Mouse (Mus musculus) brain, adult 2 months (tissue): ENCODE measurements around the gene Utp14b.

Source experiments
- DNase-seq: peaks from one replicate; pipeline ENCODE4 v3.0.0; 2011; ENCODE audit warnings: low read depth, low spot score

Utp14b gene

DNA sequence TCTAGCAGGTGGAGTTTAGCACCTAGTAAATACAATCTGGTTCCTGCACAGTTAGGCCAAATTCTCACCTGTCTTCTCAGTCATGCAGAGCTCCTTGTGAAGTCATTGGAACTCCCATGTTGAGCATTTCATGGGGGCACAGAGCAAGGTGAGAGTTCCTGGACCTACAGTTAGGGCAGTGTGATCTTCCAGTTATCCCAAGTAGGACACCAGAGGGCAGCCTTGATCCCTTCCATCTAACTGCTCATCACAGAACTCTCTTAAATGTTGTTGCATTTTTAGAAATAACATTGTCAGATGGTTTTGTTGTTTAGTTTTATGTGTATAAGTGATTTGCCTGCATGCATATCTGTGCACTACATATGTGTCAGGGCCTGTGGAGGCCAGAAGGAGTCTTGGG lies 29.0 kb downstream of the Utp14b start:
- peak; percentile 64 for DNase-seq

DNA sequence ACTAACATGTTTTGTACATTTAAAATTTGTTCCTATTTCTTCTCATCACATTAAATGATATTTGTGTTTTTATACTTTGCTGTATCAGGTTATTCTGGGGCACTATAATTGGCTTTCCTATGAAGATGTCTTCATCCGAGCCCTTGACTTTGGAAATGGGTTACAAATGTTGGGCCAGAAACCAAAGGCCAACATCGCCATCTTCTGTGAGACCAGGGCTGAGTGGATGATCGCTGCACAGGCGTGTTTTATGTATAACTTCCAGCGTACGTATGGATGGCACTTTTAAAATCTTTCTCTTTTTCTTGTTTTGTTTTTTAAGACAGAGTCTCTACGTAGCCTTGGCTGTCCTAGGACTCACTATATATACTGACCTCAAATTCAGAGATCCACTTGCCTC lies 30.3 kb downstream of the Utp14b start:
- DNase-seq = no peak

DNA sequence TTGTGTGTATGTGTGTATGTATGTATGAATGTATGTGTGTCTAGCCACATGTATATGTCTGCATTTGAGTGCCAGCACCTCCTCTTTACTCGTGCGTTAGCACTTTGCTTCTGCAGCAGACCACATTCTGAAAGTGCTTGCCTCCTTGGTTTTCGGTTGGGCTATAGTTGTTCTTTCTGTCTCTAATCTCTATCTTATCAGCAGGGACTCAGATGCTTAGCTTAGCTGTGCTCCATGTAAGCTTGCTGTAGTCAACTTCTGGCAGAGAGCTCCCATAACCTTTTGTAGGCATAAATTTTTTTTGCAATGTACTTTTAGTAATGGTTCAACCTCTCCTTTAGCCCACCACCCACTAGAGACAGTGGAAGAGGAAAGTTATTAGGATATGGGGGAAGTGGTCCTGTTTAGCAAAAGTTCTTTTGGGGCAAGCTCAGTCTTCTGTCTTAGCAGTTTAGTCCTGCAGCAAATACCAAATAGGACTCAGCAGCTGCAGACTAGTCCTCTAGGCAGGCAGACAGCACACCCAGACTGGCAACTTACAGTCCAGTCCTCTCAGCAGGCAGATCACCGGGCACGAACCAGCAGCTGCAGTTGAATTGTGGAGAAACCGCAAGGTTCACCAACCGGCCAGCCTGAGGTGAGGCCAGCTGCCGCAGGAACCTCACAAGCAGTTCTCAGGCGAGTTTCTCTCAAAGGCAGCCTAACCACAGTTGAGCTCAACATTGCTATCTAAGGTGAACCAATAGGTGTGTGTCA lies 36.8 kb downstream of the Utp14b start:
- no peak for DNase-seq

DNA sequence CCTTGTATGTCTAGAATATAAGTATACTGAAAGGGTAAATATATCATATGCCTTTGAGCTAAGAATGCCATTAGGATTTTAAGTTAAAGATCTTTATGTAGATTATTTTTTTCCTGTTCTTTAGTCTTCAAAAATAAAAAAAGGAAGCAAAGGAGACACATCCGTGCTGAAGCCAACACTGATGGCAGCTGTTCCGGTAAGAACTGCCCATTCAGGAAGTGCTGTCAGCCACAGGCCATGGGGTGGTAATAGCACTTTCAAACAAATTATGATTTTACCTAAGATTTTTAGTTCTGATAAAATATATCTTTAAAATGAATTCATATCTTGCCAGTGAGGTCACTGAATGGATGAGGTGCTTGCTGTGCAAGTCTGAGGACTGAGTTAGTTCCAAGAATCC lies 38.5 kb downstream of the Utp14b start:
- no peak for DNase-seq

DNA sequence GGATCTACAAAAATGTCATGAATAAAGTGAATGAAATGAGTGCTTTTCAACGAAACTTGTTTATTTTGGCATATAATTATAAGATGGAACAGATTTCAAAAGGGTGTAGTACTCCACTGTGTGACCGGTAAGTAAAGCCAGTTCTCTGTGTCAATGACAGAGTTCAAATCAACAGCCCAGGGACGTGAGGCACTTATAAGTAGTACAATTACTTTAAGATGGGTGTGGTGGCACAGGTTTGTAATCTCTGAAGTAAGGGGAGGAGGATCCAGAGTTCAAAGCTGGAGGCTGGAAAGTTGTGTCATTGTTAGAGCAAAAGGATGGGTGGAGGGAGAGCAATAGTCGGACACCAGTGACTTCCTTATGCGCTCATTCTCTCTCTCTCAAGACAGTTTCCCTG lies 39.1 kb downstream of the Utp14b start:
- DNase-seq = no peak

DNA sequence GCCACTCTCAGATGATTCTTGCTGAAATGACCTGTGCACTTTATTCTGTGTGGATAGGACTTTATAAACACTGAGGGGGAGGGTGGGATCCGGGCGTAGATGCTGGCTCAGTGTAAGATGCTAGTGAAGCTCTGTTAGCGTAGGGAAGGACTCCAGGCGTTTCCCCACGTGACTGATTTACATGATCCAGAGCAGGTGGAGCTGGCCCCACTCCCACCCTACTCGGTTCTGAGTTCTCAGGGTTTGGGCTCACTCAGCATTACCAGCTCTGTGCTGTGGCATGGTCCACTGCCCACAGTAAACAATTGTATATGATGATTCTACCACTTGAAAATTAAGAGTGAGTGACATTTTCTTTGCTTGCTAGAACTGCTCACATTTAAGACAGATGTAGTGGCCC lies 40.3 kb downstream of the Utp14b start:
- DNase-seq = no peak

DNA sequence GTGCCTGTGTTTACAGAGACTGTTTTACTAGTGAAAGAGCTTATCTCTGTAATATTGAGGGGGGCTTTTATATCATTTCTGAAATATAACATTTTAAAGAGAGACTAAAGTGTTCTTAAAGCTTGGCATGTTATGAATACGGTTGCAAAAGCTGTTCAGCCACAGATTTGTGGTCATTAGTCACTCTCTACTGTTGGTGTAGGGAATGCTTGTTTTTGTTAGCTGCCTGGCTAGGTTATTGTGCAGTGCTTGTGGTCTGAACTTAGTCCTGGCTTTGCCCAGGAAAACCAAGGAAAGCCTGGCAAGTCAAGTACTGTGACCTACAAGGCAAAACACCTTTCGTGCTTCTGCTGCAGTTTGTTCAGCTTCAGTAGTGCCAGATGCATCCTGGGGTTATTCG lies 43.9 kb downstream of the Utp14b start:
- DNase-seq = no peak

DNA sequence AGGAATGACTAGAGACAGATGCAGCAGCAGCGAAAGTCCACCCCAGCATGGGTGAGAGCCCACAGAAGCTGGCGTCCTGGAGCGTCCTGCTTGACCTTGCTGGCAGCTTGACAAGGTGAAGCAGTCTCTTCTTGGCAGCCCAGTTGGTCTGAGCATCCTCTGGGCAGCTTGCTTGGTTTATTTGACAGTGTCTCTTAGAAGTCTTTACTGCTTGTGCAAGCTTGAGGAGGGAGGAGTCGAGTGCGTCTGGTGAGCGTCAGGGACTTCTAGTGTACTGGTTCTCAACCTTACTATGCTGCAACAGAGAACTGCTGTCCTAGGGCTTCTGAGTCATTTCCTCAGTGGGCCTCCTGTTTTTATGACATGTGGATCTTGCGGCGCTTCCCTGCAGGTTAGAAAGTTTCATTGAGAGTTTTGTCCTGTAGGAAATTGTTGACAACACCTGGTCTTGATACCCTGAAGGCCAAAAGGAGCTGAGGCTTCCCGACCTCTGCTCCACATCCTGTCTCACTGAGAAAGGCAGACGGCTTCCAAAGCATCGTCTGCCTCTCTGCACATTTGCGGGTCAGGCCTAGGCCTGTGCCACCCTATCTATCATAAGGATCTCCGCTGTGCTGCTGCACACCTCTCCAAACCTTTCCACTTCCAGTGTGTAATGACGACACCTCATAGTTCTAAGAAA lies 44.6 kb downstream of the Utp14b start:
- DNase-seq = no peak

DNA sequence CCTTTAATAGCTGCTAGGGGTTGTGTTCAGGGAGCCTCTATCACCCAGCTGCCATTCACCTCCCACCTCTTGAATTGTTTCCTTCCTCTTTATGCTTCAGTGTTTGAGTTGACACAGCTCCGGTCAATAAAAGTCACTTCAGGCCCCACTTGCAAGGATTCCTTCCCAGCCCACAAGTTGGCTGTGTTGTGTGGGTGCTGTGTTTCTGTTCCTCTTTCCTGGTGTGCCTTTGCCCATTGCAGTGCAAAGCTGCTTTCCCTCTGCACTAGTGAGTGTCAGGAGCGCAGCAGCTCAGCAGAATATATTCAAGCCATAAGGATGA lies 45.1 kb downstream of the Utp14b start:
- DNase-seq = no peak

DNA sequence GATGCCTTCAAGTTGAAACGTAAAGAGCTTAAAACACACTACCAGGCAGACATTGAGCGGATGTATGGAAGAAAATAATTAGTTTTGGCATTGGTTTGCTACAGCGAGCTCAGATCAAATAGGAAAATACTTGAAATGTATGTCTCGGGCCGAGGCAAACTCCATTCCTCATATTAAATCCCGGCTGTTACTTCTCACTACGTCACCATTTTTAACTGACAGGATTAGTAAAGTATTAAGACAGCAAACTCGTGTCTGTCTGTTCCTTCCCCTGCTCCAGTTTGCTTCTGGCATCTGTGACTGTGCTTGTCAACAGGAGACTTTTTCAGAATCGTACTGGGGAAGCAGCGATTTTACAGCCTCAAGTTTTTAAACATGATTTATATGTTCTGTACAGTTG lies 48.5 kb downstream of the Utp14b start:
- no peak for DNase-seq

DNA sequence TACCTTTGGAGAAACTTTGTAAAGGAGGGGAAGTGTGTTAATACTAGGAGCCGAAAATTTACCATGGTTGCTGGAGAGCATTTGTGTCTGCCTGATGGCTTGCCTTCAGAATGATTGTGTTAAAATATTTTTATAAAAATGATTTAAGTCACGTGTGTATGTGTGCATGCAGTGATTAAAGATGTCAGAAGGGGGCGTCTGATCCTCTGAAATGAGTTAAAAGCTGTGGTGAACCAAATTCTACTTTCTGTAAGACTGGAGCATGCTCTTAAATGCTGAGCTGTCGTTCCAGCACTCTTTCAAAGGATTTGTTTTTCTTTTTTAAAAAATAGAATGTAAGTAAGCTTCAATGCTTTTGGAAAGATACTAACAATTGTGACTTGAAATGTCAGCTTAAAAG lies 49.4 kb downstream of the Utp14b start:
- DNase-seq = peak; percentile 75

DNA sequence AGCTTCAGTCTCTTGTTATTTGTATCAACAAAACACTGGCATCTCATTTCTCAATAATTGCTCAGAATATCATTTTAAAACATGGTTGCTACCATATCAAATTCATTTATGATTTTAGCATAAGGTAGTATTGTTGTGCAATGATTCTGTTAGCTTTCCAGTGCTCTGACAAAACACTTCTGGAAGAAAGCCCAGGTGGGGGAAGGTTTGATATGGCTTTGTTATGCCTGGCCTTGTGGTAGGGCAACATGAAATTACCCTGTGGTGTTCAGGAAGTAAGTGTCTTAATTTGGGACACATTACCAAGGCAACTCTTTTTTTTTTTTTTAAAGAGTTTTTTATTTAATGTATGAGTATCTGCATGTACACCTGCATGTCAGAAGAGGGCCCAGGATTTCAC lies 52.2 kb downstream of the Utp14b start:
- DNase-seq = no peak

DNA sequence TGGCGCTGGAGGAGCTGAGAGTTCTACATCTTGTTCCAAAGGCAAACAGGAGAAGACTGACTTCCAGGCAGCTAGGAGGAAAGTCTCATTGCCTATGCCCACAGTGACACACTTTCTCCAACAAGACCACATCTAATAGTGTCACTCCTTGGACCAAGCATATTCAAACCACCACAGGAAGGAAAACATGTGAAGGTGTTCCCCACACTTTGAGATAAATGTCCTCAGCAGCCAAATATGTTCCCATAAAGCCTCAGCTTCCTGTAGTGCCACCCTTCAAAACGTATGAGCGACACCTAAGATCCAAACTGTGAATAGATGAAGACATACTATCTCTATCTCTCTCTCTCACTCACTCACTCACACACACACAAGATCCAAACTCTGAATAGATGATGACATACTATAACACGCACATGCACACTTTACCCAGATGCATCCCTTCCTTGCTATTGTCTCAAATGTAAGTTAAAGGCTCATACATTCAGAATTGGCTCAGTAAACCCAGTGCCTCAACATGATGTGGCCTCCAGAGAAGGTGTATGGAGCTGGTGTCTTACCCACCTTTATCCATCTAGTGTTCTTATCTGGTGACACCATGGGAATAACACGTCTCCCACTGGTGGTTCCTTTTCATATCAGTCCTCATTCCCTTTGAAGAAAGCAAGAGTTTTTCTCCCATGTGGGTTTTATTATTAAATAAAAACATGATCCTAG lies 52.9 kb downstream of the Utp14b start:
- no peak for DNase-seq
